Mouse (Mus musculus): ENCODE measurements around the gene Dhx37.

GRCm38 (mm10) chr5:125470713-125471112 lies 36.8 kb upstream of the Dhx37 start:
- TF ChIP-seq CTCF (IDR thresholded peaks at IDR 0.05): no peak
- TF ChIP-seq EP300 (IDR thresholded peaks at IDR 0.05): no peak

All from lung, postnatal 0 days (tissue).